Mouse (Mus musculus) small intestine, adult 2 months (tissue): Measurements from ENCODE around the gene Gm44502. TPM values are rescaled to one million over a fixed set of nuclear protein-coding genes. Genes with fewer than 3 reads are reported as not detected.

Source experiments
- H3K27ac ChIP-seq: fragments of 200-500 bp; 2 replicates; pipeline ENCODE4 v1.5.1; 2012; ENCODE audit warnings: low read depth, low read length, control low read depth, inconsistent platforms; ENCODE audit not compliant: insufficient read depth
- H3K27me3 ChIP-seq: fragments of 200-500 bp; 2 replicates; pipeline ENCODE4 v1.6.1; 2012; ENCODE audit warnings: mild to moderate bottlenecking, moderate library complexity, low read length, inconsistent platforms; ENCODE audit not compliant: control insufficient read depth, insufficient read depth
- H3K36me3 ChIP-seq: fragments of 200-500 bp; 2 replicates; pipeline ENCODE4 v1.6.1; 2012; ENCODE audit warnings: mild to moderate bottlenecking, low read length, control low read depth, inconsistent platforms; ENCODE audit not compliant: control insufficient read depth, insufficient read depth
- H3K4me1 ChIP-seq: fragments of 200-500 bp; 2 replicates; pipeline ENCODE4 v1.6.1; 2012; ENCODE audit warnings: low read length, inconsistent platforms, mixed read lengths; ENCODE audit not compliant: control insufficient read depth, insufficient read depth, insufficient read length
- H3K4me3 ChIP-seq: fragments of 200-500 bp; 2 replicates; pipeline ENCODE4 v1.5.1; 2012; ENCODE audit warnings: low read depth, mild to moderate bottlenecking, control low read depth, inconsistent platforms, low read length, moderate library complexity
- CTCF ChIP-seq: fragments of 200-500 bp; IDR thresholded peaks from 2 replicates; pipeline ENCODE4 v1.5.1; 2012; ENCODE audit warnings: low read depth, mild to moderate bottlenecking, control low read depth, inconsistent platforms, low read length, moderate library complexity, mixed read lengths; ENCODE audit not compliant: insufficient replicate concordance, insufficient read length; ENCODE audit errors: extremely low read depth
- POLR2A ChIP-seq: fragments of 200-500 bp; IDR thresholded peaks from 2 replicates; pipeline ENCODE4 v1.6.1; 2012; ENCODE audit warnings: low read depth, mild to moderate bottlenecking, control low read depth, inconsistent platforms, low read length, moderate library complexity
- WGBS: fragments of 180-500 bp; shearing (Covaris S2); methylation state at CpG from one replicate; pipeline ENCODE4 v1.1.7; 2018; 5-methylcytosine and 5-hydroxymethylcytosine counted together
- polyA plus RNA-seq: library from polyadenylated mRNA; depleted of rRNA; stranded (reverse); fragments of >200 nt; gene quantifications from 2 replicates; pipeline ENCODE4 v1.2.3, GENCODE M21; 2012; rRNA removed

Gene Gm44502
- polyA plus RNA-seq, result 3.0 and 5.0 TPM in 2 replicates

- Histone ChIP-seq H3K27me3 (no peaks in the 10 kb centered on the region), H3K4me3 (peak within 1 kb of the TSS; percentile 72), H3K4me1 (peaks cover 11% of the 10 kb centered on the region; the same call in 1 of the 2 replicates), H3K36me3 (peaks cover 30% of the 10 kb centered on the region), H3K27ac (peak within 1 kb of the TSS; percentile 94)
- WGBS, result under 1% methylated on average over 70 of the region's 70 CpGs
- peak; percentile 75 for TF ChIP-seq POLR2A
- no peak for TF ChIP-seq CTCF
These were observed at the start of gene Gm44502, which contains the start of the genes C730034F03Rik and Chkb for GRCm38 (mm10) chr15:89429352-89430221. Gm44502 (minus strand) TSS chr15:89429696. C730034F03Rik (plus strand) TSS chr15:89429589. Chkb (minus strand) TSS chr15:89429908.

- H3K36me3 ChIP-seq, result no peaks in the 10 kb centered on the region
- WGBS, result 83% methylated on average over 3 of the region's 3 CpGs
These were observed 49.1 kb upstream of the Gm44502 start for GRCm38 (mm10) chr15:89478622-89479021.

GRCm38 (mm10) chr15:89477806-89478205, 48.3 kb upstream of the Gm44502 start:
- Histone ChIP-seq H3K27ac (no peak overlapping the region), H3K4me3 (no peak overlapping the region), H3K27me3 (no peaks in the 10 kb centered on the region), H3K36me3 (no peaks in the 10 kb centered on the region), H3K4me1 (peaks cover 18% of the 10 kb centered on the region)
- no peak for TF ChIP-seq CTCF
- TF ChIP-seq POLR2A, result no peak
- 80% methylated on average over 8 of the region's 8 CpGs for WGBS

More at GRCm38 (mm10) chr15:89478622-89479021, 49.1 kb upstream of the Gm44502 start:
- Histone ChIP-seq H3K4me1 (peaks cover 14% of the 10 kb centered on the region), H3K27ac (no peak overlapping the region), H3K4me3 (no peak overlapping the region), H3K27me3 (no peaks in the 10 kb centered on the region)
- no peak for TF ChIP-seq POLR2A
- TF ChIP-seq CTCF, result no peak

- Histone ChIP-seq H3K27me3 (no peaks in the 10 kb centered on the region), H3K4me1 (peaks cover 18% of the 10 kb centered on the region), H3K27ac (peak within 1 kb of the TSS; percentile 90), H3K4me3 (peak within 1 kb of the TSS; percentile 75), H3K36me3 (no peaks in the 10 kb centered on the region)
- 42% methylated on average over 9 of the region's 9 CpGs for WGBS
- TF ChIP-seq POLR2A, result no peak
These were observed 47.6 kb upstream of the Gm44502 start, which contains the start of gene Arsa for GRCm38 (mm10) chr15:89477091-89477491. Arsa (minus strand) TSS chr15:89477425.

DNA sequence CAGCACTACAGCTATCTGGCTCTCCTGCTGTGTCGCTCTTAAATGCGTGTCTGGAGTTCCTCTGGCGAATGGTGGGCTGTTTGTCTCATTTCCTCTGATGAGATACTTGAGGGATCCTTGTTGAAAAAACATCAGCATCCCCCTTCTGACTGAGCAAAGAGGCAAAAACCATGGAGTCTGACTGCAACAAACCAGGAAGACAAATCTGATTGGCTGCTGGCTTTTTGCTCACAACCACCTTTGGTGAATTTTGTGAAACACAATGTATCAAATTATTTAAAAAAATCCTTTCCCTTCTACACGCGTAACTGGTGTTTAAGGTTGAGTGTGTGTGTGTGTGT, 46.9 kb upstream of the Gm44502 start:
- H3K4me1 ChIP-seq, result peaks cover 18% of the 10 kb centered on the region
- H3K27me3 ChIP-seq, result no peaks in the 10 kb centered on the region
- H3K4me3 ChIP-seq, result peak overlapping the region; percentile 75
- no peaks in the 10 kb centered on the region for H3K36me3 ChIP-seq
- WGBS, result 4% methylated on average over 5 of the region's 5 CpGs
- TF ChIP-seq CTCF, result no peak
- no peak for TF ChIP-seq POLR2A
- H3K27ac ChIP-seq, result peak overlapping the region; percentile 90

DNA sequence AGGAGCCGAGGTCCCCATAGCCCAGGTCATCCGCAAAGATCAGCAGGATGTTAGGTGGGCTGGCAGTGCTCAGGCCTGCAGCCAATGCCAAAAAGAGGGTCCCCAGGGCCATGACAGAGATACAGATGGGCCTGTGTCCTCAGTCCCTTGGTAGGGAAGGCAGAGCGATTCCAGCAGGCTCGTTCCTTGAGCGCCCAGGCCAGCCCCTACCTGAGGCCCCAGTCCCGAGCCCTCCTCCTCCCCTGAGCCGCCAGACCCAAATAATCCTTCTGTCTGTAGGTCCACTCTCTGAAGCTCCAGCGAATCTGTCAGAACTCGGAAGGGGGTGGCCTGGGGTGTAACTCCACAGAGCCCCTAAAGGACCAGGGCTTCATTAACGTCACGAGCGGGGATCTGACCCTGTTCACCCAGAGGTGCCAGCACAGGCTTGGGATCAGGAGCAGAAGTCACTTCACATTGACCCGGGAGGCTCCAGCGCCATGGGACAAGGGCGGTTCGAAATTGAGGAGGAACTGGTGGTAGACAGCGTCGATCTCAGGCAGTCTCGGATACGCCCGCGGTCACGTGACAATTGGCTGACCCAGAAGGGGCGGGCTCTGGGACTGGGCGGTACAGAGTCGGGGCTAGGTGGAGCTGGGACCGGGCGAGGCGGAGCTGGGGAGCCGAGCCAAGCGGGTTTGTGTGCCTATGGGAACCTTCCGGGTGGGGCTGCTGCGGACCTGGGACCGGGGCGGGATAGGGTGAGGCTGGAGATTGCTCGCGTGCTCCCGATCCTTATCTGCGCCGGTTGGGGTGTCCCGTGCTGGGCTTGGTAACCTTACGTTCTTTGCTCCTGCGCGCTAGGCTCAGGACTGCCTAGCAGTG, 46.3 kb upstream of the Gm44502 start:
- no peaks in the 10 kb centered on the region for H3K36me3 ChIP-seq
- TF ChIP-seq CTCF (no peak), POLR2A (no peak; the same call in 1 of the 2 replicates)
- peak overlapping the region; percentile 75 for H3K4me3 ChIP-seq
- peak overlapping the region; percentile 90 for H3K27ac ChIP-seq
- H3K4me1 ChIP-seq, result peaks cover 17% of the 10 kb centered on the region
- 11% methylated on average over 44 of the region's 44 CpGs for WGBS
- H3K27me3 ChIP-seq, result no peaks in the 10 kb centered on the region

DNA sequence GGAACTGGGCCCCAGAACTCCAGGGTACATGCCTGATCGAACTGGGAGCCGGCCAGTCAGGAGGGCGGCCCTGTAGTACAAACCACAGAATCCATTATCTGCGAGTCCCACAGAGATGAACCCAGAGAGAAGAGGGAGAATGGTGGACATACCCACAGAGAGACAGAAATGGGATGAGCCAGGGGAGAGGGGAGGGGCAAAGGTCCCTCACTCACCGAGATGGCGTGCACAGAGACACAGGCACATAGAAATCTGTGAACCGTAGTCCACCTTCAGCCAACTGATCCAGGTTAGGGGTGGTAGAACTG, 45.8 kb upstream of the Gm44502 start:
- Histone ChIP-seq H3K4me1 (peaks cover 14% of the 10 kb centered on the region), H3K4me3 (peak overlapping the region; percentile 75), H3K36me3 (no peaks in the 10 kb centered on the region), H3K27ac (no peak overlapping the region), H3K27me3 (no peaks in the 10 kb centered on the region)
- TF ChIP-seq CTCF (no peak), POLR2A (no peak)
- WGBS, result 97% methylated on average over 7 of the region's 7 CpGs
